Mouse (Mus musculus) G1E (cell line): ENCODE measurements around the gene Hnrnpu. TPM values are rescaled to one million over a fixed set of nuclear protein-coding genes. Genes with fewer than 3 reads are reported as not detected.

Experiments used
- ATAC-seq: 2 replicates; pipeline ENCODE4 v1.8.0; 2016; ENCODE audit warnings: mild to moderate bottlenecking; ENCODE audit not compliant: insufficient number of reproducible peaks, poor library complexity, low FRiP score, severe bottlenecking; ENCODE audit errors: extremely low read depth
- DNase-seq: peaks from one replicate; pipeline ENCODE4 v3.0.0; 2012; ENCODE audit warnings: low spot score
- H3K27me3 ChIP-seq: 2 replicates; pipeline ENCODE4 v1.6.1; 2012; ENCODE audit warnings: mild to moderate bottlenecking, low read length, inconsistent platforms; ENCODE audit not compliant: insufficient read depth
- H3K36me3 ChIP-seq: replicated peaks from 2 replicates; pipeline ENCODE3; 2012; ENCODE audit warnings: mild to moderate bottlenecking, inconsistent platforms
- H3K4me1 ChIP-seq: 2 replicates; pipeline ENCODE4 v1.6.1; 2012; ENCODE audit warnings: low read depth, low read length, inconsistent platforms, mixed read lengths; ENCODE audit not compliant: insufficient read depth
- H3K4me3 ChIP-seq: 2 replicates; pipeline ENCODE4 v1.5.1; 2012; ENCODE audit warnings: low read depth, mild to moderate bottlenecking, inconsistent platforms, low read length, moderate library complexity, mixed read lengths
- H3K9me3 ChIP-seq: replicated peaks from 2 replicates; pipeline ENCODE4 v1.6.1; 2012; ENCODE audit warnings: inconsistent platforms
- CTCF ChIP-seq: IDR thresholded peaks from 2 replicates; pipeline ENCODE4 v1.5.1; 2012; ENCODE audit warnings: low read depth, low read length, inconsistent platforms, mixed read lengths
- GATA1 ChIP-seq: IDR thresholded peaks from 2 replicates; pipeline ENCODE4 v1.6.1; 2012; ENCODE audit warnings: borderline replicate concordance, low read length, inconsistent platforms, mixed read lengths
- GATA2 ChIP-seq: IDR thresholded peaks from 2 replicates; pipeline ENCODE4 v1.6.1; 2012; ENCODE audit warnings: low read depth, low read length, inconsistent platforms, borderline replicate concordance
- POLR2AphosphoS5 ChIP-seq: IDR thresholded peaks from 2 replicates; pipeline ENCODE4 v1.6.1; 2012; ENCODE audit warnings: low read depth, low read length, inconsistent platforms; ENCODE audit not compliant: insufficient replicate concordance
- TAL1 ChIP-seq: conservative IDR thresholded peaks from 2 replicates; pipeline ENCODE4 v1.6.1; 2012; ENCODE audit warnings: low read depth, low read length, inconsistent platforms, mixed read lengths
- polyA plus RNA-seq: library from polyadenylated mRNA; stranded (reverse); fragments of >175 nt; gene quantifications from 2 replicates; pipeline ENCODE4 v1.2.3, GENCODE M21; 2012
- total RNA-seq, 2 experiments: library from RNA; stranded (forward) in 1 of 2; stranded (reverse) in 1 of 2; fragments of 200-1000 nt in 1 of 2; fragments of >200 nt in 1 of 2; fragmentation: Nextera tagmentation in 1 of 2; gene quantifications; 2 replicates each; pipeline ENCODE4 v1.2.3; 2014 to 2017

Gene Hnrnpu
- total and polyA plus RNA-seq, 3 experiments = 441 to 932 (median 726) TPM

GRCm38 (mm10) chr1:178342612-178343011 is 5.0 kb upstream of the Hnrnpu start:
- Histone ChIP-seq H3K27me3 (no peaks in the 10 kb centered on the region), H3K36me3 (no peaks in the 10 kb centered on the region), H3K9me3 (no peaks in the 10 kb centered on the region), H3K4me1 (peaks cover 11% of the 10 kb centered on the region), H3K4me3 (no peak overlapping the region)
- ATAC-seq (no peak), DNase-seq (no peak)
- TF ChIP-seq CTCF (no peak), GATA1 (no peak), TAL1 (no peak), POLR2AphosphoS5 (no peak), GATA2 (no peak)

GRCm38 (mm10) chr1:178342063-178342462 is 4.5 kb upstream of the Hnrnpu start:
- DNase-seq (no peak), ATAC-seq (no peak)
- Histone ChIP-seq H3K36me3 (peaks cover 2% of the 10 kb centered on the region), H3K9me3 (no peaks in the 10 kb centered on the region), H3K4me3 (no peak overlapping the region), H3K27me3 (no peaks in the 10 kb centered on the region), H3K4me1 (peaks cover 11% of the 10 kb centered on the region)
- TF ChIP-seq GATA1 = no peak
- no peak for TF ChIP-seq TAL1

- ATAC-seq = no peak
- Histone ChIP-seq H3K4me3 (no peak overlapping the region), H3K9me3 (no peaks in the 10 kb centered on the region), H3K27me3 (no peaks in the 10 kb centered on the region), H3K4me1 (peaks cover 11% of the 10 kb centered on the region), H3K36me3 (peaks cover 6% of the 10 kb centered on the region)
- no peak for DNase-seq
- no peak for TF ChIP-seq CTCF
- TF ChIP-seq GATA2 = no peak
- no peak for TF ChIP-seq POLR2AphosphoS5
- no peak for TF ChIP-seq TAL1
- no peak for TF ChIP-seq GATA1
Observed at GRCm38 (mm10) chr1:178341435-178341834, 3.8 kb upstream of the Hnrnpu start.

GRCm38 (mm10) chr1:178340213-178340612 is 2.6 kb upstream of the Hnrnpu start:
- TF ChIP-seq CTCF = no peak
- no peak for TF ChIP-seq GATA2
- TF ChIP-seq TAL1 = no peak
- no peak for TF ChIP-seq POLR2AphosphoS5
- no peak for TF ChIP-seq GATA1
- no peaks in the 10 kb centered on the region for H3K9me3 ChIP-seq
- H3K4me1 ChIP-seq = peaks cover 11% of the 10 kb centered on the region
- no peaks in the 10 kb centered on the region for H3K27me3 ChIP-seq
- H3K4me3 ChIP-seq = no peak overlapping the region
- peaks cover 12% of the 10 kb centered on the region for H3K36me3 ChIP-seq
- no peak for ATAC-seq
- DNase-seq = no peak

GRCm38 (mm10) chr1:178338318-178338641 is 683 bp upstream of the Hnrnpu start:
- no peak for TF ChIP-seq CTCF
- TF ChIP-seq POLR2AphosphoS5 = no peak
- TF ChIP-seq GATA2 = no peak
- TF ChIP-seq TAL1 = no peak
- TF ChIP-seq GATA1 = no peak
- Histone ChIP-seq H3K9me3 (no peaks in the 10 kb centered on the region), H3K4me1 (peaks cover 19% of the 10 kb centered on the region), H3K27me3 (no peaks in the 10 kb centered on the region), H3K36me3 (peaks cover 28% of the 10 kb centered on the region), H3K4me3 (peak overlapping the region; percentile 100)
- ATAC-seq (no peak), DNase-seq (no peak)

GRCm38 (mm10) chr1:178336777-178337481 is 668 bp downstream of the Hnrnpu start:
- TF ChIP-seq CTCF (no peak), GATA2 (no peak), GATA1 (no peak), POLR2AphosphoS5 (no peak), TAL1 (no peak)
- ATAC-seq (no peak), DNase-seq (no peak)
- Histone ChIP-seq H3K9me3 (no peaks in the 10 kb centered on the region), H3K27me3 (no peaks in the 10 kb centered on the region), H3K4me1 (peaks cover 30% of the 10 kb centered on the region), H3K36me3 (peaks cover 41% of the 10 kb centered on the region), H3K4me3 (peak overlapping the region; percentile 100)

- peak; percentile 71 for ATAC-seq
- TF ChIP-seq POLR2AphosphoS5 = no peak
- TF ChIP-seq GATA1 = no peak
- TF ChIP-seq GATA2 = no peak
- Histone ChIP-seq H3K4me3 (peak overlapping the region; percentile 100), H3K9me3 (no peaks in the 10 kb centered on the region), H3K27me3 (no peaks in the 10 kb centered on the region), H3K4me1 (peaks cover 35% of the 10 kb centered on the region), H3K36me3 (peaks cover 47% of the 10 kb centered on the region)
- peak; percentile 83 for DNase-seq
Observed at GRCm38 (mm10) chr1:178336289-178336775, 1.3 kb downstream of the Hnrnpu start.
